Mouse (Mus musculus): Measurements from ENCODE around the gene Ercc6l2. TPM values are rescaled to one million over a fixed set of nuclear protein-coding genes. Genes with fewer than 3 reads are reported as not detected.
"Not testable (repeated sequence)": the region's sequence is repeated elsewhere in the genome, so short reads cannot be mapped to it uniquely, and the experiment has no call there.

Gene Ercc6l2
- polyA plus RNA-seq, 1 experiment, result 6.2 TPM

DNA sequence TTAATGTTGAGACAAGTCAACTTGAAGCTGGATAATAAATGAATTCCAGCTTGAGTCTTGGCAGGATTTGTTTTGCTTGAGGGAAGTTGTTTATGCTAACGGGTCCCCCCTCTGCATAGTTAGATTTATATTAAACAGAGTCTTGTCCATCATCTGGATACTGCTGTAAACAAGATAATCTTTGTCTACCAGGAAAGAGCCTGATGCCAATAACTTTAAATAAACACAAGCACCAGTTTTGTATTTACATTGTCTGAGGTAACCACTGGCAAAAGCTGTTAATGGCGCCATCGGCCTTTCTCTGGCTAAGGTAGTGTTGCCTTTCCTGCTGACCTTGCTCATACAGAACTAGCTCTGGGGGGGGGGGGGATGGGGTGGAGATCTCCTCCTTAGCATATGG, 100.1 kb downstream of the Ercc6l2 start:
- Histone ChIP-seq H3K4me3 (ENCODE audit: control insufficient read depth, insufficient read depth, low read length) (no peak overlapping the region), H3K36me3 (ENCODE audit: control insufficient read depth, insufficient read depth, low read length) (no peaks in the 10 kb centered on the region), H3K4me1 (replicated peaks; ENCODE audit: control insufficient read depth, insufficient read depth, low read length) (no peaks in the 10 kb centered on the region), H3K27ac (ENCODE audit: control insufficient read depth, insufficient read depth, low read length) (no peak overlapping the region), H3K27me3 (ENCODE audit: control insufficient read depth, insufficient read depth, low read length) (no peaks in the 10 kb centered on the region)
- WGBS, result 96% methylated on average over 3 of the region's 3 CpGs
- no peak for DNase-seq
- TF ChIP-seq POLR2A (IDR thresholded peaks at IDR 0.05; ENCODE audit: control insufficient read depth, extremely low read depth, insufficient read depth, low read length, poor library complexity) (no peak), CTCF (IDR thresholded peaks at IDR 0.05; ENCODE audit: borderline replicate concordance, control insufficient read depth, extremely low read depth, insufficient read depth, low read length, poor library complexity) (no peak)

DNA sequence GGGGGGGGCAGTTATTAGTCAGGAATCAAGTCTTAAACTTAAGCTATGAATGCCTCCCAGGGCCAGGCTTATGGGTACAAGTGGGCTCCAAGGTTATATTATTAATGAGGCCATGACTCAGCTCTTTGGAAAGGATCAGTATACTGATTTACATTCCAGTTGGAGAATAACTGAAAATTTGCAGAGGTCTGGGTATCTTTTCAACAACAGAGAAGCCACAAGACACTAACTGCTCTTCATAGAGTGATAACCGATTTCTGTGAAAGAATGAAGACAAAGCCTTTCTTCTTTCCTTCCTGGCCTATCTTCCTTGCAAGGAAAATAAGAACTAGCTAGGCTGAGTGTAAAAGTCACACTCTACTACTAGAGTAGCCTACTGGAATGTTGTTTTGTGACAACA, 100.6 kb downstream of the Ercc6l2 start:
- 84% methylated on average over 1 of the region's 1 CpGs for WGBS

DNA sequence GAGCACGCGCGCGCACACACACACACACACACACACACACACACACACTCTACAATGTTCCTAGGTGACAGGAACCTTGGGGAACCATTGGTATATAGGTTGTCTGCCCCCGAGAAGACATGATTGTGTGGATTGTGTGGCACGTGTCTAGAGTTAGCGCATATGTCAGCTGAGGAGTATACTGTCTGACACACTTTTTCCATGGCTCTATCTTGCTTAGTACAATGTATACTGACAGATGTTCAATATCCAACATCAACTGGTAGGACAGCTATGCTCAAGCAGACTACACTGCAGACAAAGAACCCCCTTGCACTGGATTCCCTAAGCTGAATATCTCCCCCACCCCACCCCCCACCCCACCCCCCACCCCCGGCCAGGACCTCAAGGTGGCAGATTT, 101.5 kb downstream of the Ercc6l2 start:
- no peak overlapping the region for H3K27ac ChIP-seq (ENCODE audit: control insufficient read depth, insufficient read depth, low read length)
- no peaks in the 10 kb centered on the region for H3K36me3 ChIP-seq (ENCODE audit: control insufficient read depth, insufficient read depth, low read length)
- TF ChIP-seq CTCF (IDR thresholded peaks at IDR 0.05; ENCODE audit: borderline replicate concordance, control insufficient read depth, extremely low read depth, insufficient read depth, low read length, poor library complexity) (no peak), POLR2A (IDR thresholded peaks at IDR 0.05; ENCODE audit: control insufficient read depth, extremely low read depth, insufficient read depth, low read length, poor library complexity) (no peak)
- no peak for DNase-seq
- no peaks in the 10 kb centered on the region for H3K27me3 ChIP-seq (ENCODE audit: control insufficient read depth, insufficient read depth, low read length)
- no peaks in the 10 kb centered on the region for H3K4me1 ChIP-seq (replicated peaks; ENCODE audit: control insufficient read depth, insufficient read depth, low read length)
- 91% methylated on average over 8 of the region's 8 CpGs for WGBS
- H3K4me3 ChIP-seq (ENCODE audit: control insufficient read depth, insufficient read depth, low read length), result no peak overlapping the region

More for the DNA sequence above, 100.6 kb downstream of the Ercc6l2 start:
- DNase-seq, result no peak
- Histone ChIP-seq H3K4me1 (replicated peaks; ENCODE audit: control insufficient read depth, insufficient read depth, low read length) (no peaks in the 10 kb centered on the region), H3K27ac (ENCODE audit: control insufficient read depth, insufficient read depth, low read length) (no peak overlapping the region), H3K4me3 (ENCODE audit: control insufficient read depth, insufficient read depth, low read length) (no peak overlapping the region), H3K36me3 (ENCODE audit: control insufficient read depth, insufficient read depth, low read length) (no peaks in the 10 kb centered on the region), H3K27me3 (ENCODE audit: control insufficient read depth, insufficient read depth, low read length) (no peaks in the 10 kb centered on the region)
- no peak for TF ChIP-seq CTCF (IDR thresholded peaks at IDR 0.05; ENCODE audit: borderline replicate concordance, control insufficient read depth, extremely low read depth, insufficient read depth, low read length, poor library complexity)
- TF ChIP-seq POLR2A (IDR thresholded peaks at IDR 0.05; ENCODE audit: control insufficient read depth, extremely low read depth, insufficient read depth, low read length, poor library complexity), result no peak

DNA sequence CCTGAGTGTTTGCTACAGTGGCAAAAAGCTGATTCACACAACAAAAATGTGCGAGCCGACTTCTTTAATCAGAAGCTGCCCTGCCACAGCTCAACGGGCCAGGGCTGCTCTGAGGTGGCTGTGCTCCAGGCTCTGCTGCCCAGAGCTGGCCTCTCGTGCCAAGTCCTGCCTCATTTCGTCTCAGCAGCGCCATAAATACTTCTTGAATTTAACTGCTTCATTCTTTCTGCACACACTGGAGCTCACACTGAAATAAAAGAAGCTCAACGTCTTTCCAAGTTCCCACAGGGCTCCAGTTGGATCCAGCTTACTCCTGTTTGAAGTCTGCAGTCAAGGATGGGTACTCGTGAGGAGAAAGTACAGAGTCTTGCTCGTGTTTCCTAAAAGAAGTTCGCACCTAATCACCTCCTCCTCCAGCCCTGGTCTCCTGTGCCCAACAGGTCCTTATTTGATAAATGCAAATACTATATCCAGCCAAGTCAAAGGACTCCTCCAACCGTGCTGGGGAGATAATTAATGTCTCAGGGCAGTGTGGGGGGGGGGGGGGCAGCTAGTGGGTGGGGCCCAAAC, 102.2 kb downstream of the Ercc6l2 start:
- 74% methylated on average over 11 of the region's 11 CpGs for WGBS
- Histone ChIP-seq H3K27ac (ENCODE audit: control insufficient read depth, insufficient read depth, low read length) (no peak overlapping the region), H3K4me1 (replicated peaks; ENCODE audit: control insufficient read depth, insufficient read depth, low read length) (no peaks in the 10 kb centered on the region), H3K36me3 (ENCODE audit: control insufficient read depth, insufficient read depth, low read length) (no peaks in the 10 kb centered on the region), H3K4me3 (ENCODE audit: control insufficient read depth, insufficient read depth, low read length) (no peak overlapping the region), H3K27me3 (ENCODE audit: control insufficient read depth, insufficient read depth, low read length) (no peaks in the 10 kb centered on the region)
- TF ChIP-seq POLR2A (IDR thresholded peaks at IDR 0.05; ENCODE audit: control insufficient read depth, extremely low read depth, insufficient read depth, low read length, poor library complexity) (no peak), CTCF (IDR thresholded peaks at IDR 0.05; ENCODE audit: borderline replicate concordance, control insufficient read depth, extremely low read depth, insufficient read depth, low read length, poor library complexity) (no peak)
- DNase-seq, result no peak

DNA sequence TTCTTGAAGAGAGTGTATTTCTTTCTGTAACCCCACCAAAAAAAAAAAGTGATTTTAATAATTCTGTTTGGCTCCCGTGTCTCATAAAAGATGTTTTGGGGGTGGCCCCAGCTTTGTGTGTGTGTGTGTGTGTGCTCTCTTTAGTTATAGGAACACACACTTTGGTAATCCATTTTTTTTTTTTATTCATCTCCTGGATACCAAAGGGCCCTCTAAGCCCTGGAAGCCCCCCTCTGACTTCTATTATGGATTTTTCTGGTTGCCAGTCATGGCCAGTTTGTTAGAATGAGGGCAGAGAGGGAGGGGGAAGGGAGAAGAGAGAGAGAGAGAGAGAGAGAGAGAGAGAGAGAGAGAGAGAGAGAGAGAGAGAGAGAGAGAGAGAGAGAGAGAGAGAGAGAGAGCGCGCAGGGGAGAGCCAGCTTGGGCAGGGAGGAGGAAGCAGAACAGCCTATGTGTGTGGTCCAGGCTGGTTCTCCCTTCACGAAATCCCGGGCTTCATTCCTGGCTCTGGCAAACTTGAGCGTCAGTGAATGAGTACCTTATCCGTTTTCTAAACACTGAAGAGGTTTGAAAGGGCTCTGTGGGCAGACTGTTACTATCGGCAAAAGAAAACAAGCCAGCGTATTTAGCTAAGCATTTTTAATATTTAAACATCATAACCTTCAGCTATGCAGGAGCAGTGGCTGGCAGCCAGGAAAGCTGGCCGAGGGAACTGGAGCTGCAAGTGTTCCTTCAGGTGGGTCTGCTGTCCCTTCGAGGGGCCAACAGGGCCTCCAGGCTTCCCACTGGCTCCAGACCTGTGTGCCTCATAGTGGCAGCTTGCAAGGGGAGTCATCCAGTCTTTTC, 103.0 kb downstream of the Ercc6l2 start:
- Histone ChIP-seq H3K4me3 (ENCODE audit: control insufficient read depth, insufficient read depth, low read length) (no peak overlapping the region), H3K27ac (ENCODE audit: control insufficient read depth, insufficient read depth, low read length) (no peak overlapping the region), H3K36me3 (ENCODE audit: control insufficient read depth, insufficient read depth, low read length) (no peaks in the 10 kb centered on the region), H3K4me1 (replicated peaks; ENCODE audit: control insufficient read depth, insufficient read depth, low read length) (no peaks in the 10 kb centered on the region), H3K27me3 (ENCODE audit: control insufficient read depth, insufficient read depth, low read length) (no peaks in the 10 kb centered on the region)
- 79% methylated on average over 11 of the region's 11 CpGs for WGBS
- DNase-seq, result no peak
- TF ChIP-seq POLR2A (IDR thresholded peaks at IDR 0.05; ENCODE audit: control insufficient read depth, extremely low read depth, insufficient read depth, low read length, poor library complexity) (no peak), CTCF (IDR thresholded peaks at IDR 0.05; ENCODE audit: borderline replicate concordance, control insufficient read depth, extremely low read depth, insufficient read depth, low read length, poor library complexity) (no peak)

DNA sequence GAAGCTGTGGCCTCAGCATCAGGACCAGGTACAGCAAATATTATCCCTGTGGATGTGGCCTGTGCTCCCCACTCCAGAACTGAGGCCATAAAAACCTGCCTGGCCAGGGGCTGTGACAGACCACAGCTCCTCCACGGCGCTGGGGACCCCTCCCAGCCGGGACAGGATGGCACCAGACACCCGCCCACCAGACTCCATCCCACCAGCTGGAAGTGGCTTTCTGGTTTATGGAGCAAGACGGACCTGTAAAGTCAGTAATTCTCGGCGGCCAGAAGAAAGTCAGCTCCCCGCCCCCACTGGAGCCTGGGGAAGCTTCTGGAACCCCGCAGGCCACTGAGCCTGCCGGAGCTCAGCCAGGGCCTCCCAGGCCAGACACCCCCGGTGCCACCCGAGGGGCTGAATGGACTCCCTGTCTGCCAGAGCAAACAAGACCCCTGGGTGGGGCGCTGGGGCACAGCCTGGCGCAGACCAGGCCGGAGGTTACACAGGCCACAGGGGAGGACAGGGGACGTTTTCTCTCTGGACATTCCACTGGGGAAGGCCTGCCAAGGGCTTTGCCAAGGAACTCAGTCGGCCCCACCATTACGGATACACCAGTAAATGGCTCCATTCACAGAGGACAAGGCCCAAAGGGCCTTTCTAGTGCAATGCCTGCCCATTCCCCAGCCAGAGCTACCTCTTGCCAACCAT, 103.8 kb downstream of the Ercc6l2 start:
- TF ChIP-seq POLR2A (IDR thresholded peaks at IDR 0.05; ENCODE audit: control insufficient read depth, extremely low read depth, insufficient read depth, low read length, poor library complexity) (no peak), CTCF (IDR thresholded peaks at IDR 0.05; ENCODE audit: borderline replicate concordance, control insufficient read depth, extremely low read depth, insufficient read depth, low read length, poor library complexity) (no peak)
- 95% methylated on average over 18 of the region's 18 CpGs for WGBS
- DNase-seq, result no peak
- Histone ChIP-seq H3K27ac (ENCODE audit: control insufficient read depth, insufficient read depth, low read length) (no peak overlapping the region), H3K36me3 (ENCODE audit: control insufficient read depth, insufficient read depth, low read length) (no peaks in the 10 kb centered on the region), H3K4me1 (replicated peaks; ENCODE audit: control insufficient read depth, insufficient read depth, low read length) (no peaks in the 10 kb centered on the region), H3K4me3 (ENCODE audit: control insufficient read depth, insufficient read depth, low read length) (no peak overlapping the region), H3K27me3 (ENCODE audit: control insufficient read depth, insufficient read depth, low read length) (no peaks in the 10 kb centered on the region)

DNA sequence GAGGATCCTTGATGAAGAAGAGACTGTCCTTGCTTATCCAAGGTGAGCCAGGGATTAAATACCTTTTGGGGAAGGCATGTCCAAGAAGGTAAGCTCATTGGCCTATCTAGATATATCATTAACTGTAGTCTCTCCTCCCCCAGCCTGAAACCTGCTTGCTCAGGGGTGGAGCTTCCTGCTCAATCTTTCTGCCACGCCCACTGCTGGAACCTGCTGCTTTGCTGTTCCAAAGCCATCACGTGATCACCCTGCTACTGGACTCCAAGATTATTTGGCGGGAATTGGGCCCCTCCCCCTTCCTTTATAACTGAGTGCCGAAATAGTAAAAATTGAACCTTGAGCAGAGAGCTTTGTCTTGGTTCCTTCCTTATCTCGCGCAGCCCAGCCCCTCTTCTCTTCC, 109.0 kb downstream of the Ercc6l2 start:
- H3K27me3 ChIP-seq (ENCODE audit: control insufficient read depth, insufficient read depth, low read length); DNase-seq; H3K4me1 ChIP-seq (replicated peaks; ENCODE audit: control insufficient read depth, insufficient read depth, low read length); H3K4me3 ChIP-seq (ENCODE audit: control insufficient read depth, insufficient read depth, low read length); H3K27ac ChIP-seq (ENCODE audit: control insufficient read depth, insufficient read depth, low read length); H3K36me3 ChIP-seq (ENCODE audit: control insufficient read depth, insufficient read depth, low read length): not testable (repeated sequence)
- WGBS, result 87% methylated on average over 4 of the region's 6 CpGs
